Mouse (Mus musculus): Measurements from ENCODE around the gene Pmvk.
"Not testable (repeated sequence)": the region's sequence is repeated elsewhere in the genome, so short reads cannot be mapped to it uniquely, and the experiment has no call there.

Pmvk gene

GRCm38 (mm10) chr3:89429021-89429420, 25.3 kb upstream of the Pmvk start:
- not testable (repeated sequence) for DNase-seq (ENCODE audit: low read depth)

DNA sequence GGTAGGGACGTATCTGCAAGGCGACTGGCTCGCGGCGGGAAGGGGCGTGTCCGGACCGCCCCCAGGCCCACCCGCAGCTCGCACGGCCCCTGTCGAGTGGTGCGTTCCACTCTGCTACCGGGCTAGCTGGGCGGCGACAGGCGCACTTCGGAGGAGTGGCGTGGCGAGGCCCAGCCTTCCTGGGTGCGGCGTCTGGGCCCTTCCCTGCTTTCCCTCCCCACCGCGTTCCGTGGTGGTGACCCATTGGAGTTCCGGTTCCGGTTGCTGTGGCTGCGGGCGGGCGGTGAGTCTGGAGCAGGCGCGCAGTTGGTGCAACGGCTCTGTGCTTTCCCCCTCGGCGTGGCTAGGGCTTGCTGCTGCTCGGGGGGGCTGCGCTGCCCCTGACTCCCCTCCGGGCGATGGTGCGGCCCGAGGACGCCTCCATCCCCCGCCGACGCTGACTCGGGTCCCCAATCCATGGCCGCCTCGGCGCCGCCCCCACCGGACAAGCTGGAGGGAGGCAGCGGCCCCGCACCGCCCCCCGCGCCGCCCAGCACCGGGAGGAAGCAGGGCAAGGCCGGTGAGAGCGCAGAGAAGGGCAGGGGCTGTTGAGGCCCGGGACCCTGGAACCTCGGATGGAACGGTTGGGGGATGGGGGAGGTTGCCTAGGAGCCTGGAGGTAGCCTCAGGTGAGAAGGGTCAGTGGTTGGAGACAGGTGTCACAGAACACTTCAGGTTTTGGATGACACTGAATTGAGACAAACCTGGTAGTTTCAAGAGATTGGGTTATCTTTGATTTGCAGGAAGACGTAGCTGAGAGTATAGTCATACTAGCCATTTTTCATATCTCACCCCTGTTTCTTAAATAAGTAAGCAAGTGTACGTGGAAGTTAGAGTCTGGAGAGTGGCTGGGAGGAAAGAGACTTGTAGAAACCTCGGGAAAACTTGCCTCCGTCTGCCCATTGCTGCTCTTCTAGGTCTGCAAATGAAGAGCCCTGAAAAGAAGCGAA, 23.9 kb upstream of the Pmvk start, which contains the start of gene Pygo2:
Gene Pygo2 (plus strand): TSS at position 44 of the 989 bp plus-strand sequence.
- DNase-seq (ENCODE audit: low read depth) = peak; percentile 87

DNA sequence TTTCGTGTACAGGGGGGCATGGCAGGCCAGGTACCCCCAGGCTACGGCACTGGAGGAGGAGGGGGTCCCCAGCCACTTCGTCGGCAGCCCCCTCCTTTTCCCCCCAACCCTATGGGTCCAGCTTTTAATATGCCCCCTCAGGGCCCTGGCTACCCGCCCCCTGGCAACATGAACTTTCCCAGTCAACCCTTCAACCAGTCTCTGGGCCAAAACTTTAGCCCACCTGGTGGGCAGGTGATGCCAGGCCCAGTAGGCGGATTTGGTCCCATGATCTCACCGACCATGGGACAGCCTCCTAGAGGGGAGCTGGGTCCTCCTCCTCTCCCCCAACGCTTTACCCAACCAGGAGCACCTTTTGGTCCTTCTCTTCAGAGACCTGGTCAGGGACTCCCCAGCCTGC, 21.7 kb upstream of the Pmvk start:
- no peak for DNase-seq (ENCODE audit: low read depth)

- DNase-seq (ENCODE audit: low read depth) = no peak
These were observed 19.8 kb upstream of the Pmvk start for GRCm38 (mm10) chr3:89434532-89434931.

DNA sequence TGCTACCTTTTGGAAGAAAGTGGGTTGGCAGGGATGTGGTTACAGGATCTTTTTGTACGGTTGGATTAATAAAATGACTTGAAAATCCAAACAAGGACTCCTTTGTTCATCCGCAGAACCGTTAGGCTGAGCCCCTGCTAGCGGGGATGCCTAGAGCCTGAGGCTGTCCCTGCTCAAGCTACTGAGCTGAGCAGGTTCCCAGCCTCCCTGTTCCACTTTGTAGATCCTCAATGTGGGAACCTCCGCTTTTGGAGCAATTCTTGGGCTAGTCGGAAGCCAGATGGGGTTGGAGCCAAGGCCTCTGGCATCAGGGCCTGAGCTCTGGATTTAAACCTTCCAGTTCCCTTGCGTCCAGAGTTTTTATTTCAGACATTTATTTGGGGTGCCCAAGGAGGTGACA, 19.3 kb upstream of the Pmvk start:
- no peak for DNase-seq (ENCODE audit: low read depth)

DNA sequence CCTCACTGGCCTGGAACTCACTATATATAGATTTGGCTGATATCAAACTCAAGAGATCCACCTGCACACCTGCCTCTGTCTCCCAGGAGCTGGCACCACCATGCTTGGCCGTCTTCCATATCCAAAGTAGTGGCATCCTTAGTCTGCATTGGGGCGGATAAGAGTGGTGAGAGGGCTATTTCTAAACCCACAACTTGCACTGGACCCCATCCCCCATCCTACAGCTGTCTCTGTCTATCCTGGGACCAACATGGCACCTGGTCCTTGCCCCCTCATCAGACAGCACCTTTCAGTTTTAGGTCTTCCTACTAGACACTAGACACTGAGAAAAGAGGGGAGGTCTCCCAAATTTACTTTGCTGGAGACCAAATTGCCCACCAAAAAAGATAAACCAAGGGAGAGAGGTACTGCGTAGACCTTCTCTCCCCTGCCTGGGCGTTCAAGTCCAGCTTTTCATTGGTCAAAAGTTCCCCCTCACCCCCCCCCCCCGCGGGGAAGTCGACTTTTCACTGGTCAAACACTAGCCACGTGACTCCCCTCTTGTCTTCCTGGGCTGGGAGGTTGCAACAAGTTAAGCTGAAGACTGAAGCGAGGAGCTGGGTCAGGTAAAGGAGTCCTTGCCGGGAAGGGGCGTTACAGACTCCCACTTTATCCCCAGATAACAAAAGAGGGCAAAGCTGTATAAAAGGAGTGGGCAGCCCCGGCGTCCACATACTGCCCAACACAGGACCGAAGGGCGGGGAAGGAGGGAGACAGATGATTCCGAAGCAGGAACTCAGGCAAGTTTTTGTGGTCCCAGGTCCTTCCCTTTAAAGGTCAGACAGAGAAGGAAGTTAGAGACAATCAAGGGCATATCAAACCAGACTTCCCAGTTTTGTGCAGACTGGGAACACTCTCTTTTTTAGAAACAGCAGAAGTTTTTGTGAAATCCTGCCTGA, 17.9 kb upstream of the Pmvk start, which contains the start of gene Pbxip1:
Gene Pbxip1 (plus strand): TSS at position 531 of the 938 bp plus-strand sequence.
- DNase-seq (ENCODE audit: low read depth) = no peak

DNA sequence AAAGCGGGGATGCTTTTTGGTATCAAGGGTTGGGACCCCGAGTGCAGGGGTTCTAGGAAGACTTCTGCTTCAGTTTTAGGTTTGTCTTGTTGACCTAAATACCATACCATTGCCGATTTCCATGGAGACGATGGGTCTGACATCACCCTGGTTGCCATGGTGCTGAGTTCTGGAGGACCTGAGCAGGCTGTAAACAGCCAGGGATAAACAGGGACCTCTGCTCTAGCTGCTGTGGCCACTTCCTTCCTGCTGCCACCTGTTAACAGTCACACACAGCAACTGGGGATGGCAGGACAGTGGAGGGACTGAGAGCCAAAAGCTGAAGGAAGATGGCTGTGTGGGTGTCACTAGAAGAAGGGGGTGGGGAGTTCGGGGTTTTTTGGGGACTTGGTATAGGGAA, 17.1 kb upstream of the Pmvk start:
- no peak for DNase-seq (ENCODE audit: low read depth)

DNA sequence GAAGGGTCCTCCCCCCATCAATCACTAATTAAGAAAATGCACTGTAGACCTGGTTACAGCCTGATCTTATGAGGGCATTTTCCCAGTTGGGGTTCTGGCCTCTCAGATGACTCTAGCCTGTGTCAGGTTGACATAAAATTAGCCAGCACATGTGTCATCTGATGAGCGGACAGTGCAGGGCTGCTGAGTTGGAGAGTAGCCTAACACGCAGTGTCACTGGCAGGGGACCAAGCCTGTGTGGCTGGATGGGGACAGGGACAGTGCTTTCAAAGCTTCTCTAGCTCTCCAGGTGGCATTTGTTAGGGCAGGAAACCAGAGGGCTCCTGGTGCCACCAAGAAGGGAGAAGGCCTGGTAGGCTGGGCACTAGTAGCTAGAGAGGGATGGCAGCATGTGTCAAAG, 13.7 kb upstream of the Pmvk start:
- no peak for DNase-seq (ENCODE audit: low read depth)

- no peak for DNase-seq (ENCODE audit: low read depth)
These were observed 5.4 kb upstream of the Pmvk start for GRCm38 (mm10) chr3:89448720-89449537.

DNA sequence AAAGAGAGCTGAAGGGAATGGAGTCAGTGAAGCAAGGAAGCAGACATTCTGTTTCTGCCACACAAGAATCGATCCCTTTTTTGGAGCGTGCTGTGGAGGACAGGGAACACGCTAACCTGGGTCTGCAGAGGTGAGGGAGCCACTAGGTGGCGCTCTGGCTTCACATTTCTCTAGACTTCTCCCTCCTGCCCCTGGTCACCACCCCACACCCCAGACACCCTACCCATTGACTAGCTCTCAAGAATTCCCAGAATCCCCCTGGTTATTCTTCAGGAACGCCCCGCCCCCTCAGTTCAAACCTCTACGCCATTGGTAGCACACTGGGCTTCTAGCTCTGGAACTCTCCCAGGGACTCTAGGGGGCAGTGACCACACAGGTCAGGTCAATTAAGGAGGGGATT, 4.8 kb upstream of the Pmvk start:
- DNase-seq (ENCODE audit: low read depth) = no peak

- no peak for DNase-seq (ENCODE audit: low read depth)
These were observed 2.4 kb upstream of the Pmvk start for GRCm38 (mm10) chr3:89451916-89452315.

DNA sequence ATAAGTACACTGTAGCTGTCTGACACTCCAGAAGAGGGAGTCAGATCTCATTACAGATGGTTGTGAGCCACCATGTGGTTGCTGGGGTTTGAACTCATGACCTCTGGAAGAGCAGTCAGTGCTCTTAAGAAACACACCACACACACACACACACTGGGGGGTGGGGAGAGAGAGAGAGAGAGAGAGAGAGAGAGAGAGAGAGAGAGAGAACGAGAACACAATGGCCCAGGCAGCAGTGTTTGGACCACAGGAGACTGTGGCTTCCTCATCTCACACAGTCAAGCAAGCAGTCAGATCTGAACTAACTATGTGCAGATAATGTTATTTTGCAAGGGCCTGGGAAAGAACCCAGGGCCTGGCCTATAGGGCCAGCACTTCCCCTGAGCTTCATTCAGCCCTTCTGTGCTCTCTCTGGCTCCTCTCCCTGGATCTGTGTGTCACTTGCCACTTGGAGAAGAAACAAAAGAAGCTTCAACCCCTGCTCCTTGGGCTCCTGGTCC, 1.5 kb downstream of the Pmvk start:
- no peak for DNase-seq (ENCODE audit: low read depth)

DNA sequence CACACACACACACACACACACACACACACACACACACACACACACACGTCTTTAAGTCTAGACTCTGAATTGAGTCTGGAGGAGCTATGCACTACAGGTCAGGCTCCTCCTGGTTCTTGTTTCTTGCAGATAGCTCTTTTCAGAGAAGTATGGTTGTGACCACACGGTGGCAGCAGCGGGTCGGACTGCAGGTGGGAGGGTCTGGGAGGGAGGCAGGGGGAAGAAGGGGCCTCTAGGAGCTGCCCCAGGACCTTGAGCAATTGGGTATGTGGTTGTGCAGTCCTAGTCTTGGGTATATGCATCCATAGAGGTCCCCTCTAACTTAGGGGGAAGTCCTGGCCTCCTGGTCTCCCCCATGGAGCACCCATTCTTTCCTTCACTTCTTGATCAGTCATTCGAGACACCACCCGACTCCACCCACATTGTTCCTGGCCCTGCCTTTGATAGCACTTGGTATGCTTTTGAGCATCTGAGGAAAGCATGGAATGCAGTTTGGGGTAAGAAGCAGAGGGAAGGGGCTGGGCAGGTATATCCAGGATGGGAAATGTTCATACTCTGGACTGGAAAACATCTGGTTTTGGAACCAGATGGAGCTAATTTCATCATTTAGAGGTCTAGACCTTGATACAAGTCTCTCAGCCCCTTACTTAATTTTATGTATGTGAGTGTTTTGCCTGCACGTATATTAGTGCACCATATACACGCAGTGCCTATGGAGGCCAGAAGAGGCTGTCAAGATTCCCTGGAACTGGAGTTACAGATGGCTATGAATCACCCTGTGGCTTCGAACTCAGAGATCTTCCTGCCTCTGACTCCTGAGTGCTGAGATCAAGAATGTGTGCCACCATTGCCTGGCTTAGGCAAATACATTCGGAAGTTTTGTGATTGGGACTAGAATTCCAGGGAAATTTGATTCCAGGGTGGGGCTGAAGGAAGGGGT, 2.7 kb downstream of the Pmvk start:
- no peak for DNase-seq (ENCODE audit: low read depth)

GRCm38 (mm10) chr3:89458372-89458964, 4.1 kb downstream of the Pmvk start:
- peak; percentile 56 for DNase-seq (ENCODE audit: low read depth)

GRCm38 (mm10) chr3:89458965-89459807, 4.8 kb downstream of the Pmvk start:
- no peak for DNase-seq (ENCODE audit: low read depth)

GRCm38 (mm10) chr3:89468268-89468667, 13.9 kb downstream of the Pmvk start:
- peak; percentile 38 for DNase-seq (ENCODE audit: low read depth)

DNA sequence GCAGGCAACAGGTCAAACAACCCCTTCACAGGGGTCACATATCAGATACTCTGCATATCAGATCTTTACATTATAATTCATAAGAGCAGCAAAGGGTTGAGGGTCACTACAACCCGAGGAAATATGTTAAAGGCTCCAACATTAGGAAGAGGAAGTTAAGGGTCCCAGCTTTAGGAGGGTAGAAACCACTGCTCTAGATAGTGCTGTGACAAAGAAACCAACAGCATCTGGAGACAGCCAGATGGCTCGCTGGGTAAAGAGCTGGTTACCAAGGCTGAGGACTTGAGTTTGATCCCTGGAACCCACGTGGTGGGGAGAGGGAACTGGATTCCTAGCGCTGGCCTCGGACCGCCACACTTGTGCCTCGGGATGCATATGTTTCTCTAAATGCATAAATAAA, 17.9 kb downstream of the Pmvk start:
- DNase-seq (ENCODE audit: low read depth) = no peak

DNA sequence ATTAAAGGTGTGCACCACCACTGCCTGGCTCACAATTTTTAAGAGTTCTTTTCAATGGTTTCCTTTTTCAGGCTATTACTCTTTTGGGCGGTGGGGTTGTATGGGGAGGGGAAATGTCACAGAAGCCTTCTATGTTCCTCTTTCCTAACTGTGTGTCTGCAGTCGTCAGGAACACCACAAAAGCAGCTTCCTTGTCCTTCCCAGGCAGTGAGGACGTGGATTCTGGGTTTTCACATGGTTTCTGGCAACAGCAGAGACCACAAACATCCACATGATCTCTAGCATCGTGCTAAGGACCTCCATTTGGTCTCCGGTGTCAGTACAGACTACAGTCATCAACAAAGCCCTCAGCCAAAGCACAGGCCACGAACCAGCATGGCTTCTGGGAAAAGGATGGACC, 19.5 kb downstream of the Pmvk start:
- peak; percentile 53 for DNase-seq (ENCODE audit: low read depth)

- no peak for DNase-seq (ENCODE audit: low read depth)
These were observed 24.7 kb downstream of the Pmvk start for GRCm38 (mm10) chr3:89479055-89479454.

Measured in fibroblast of lung, adult 2 months (primary cell).